Mouse (Mus musculus) urinary bladder, postnatal 10 days (tissue): ENCODE results near the gene Kcnj8.

Source experiments
- DNase-seq: peaks from one replicate; pipeline ENCODE4 v3.0.0; 2022; ENCODE audit warnings: low spot score

Kcnj8 gene

DNA sequence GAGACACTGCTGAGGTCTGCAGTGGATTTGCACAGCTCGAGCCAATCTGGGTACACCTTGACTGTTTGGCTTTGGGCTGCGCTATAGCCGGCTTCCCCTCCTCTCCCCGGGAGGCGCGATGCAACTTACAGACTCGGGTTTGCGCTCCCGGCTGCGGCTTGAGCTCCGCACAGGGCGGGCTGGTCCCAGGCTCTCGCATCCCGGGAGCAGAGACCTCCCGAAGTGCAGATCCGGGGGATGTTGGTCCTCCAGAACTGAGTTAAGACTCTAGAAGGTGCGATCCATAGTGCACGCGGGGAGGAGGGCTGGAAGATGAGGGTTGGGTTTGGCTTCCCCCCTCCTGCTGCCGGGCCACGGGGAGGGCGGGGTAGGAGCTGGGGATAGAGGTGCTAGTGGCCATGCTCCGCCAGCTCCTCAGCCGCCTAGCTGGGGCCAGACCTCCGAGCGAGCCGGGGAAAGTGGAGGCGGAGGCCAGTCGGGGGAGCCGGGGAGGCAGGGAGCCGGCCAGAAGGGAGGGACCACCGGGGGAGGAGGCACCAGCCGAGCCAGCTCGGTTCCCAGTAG lies at the start of gene Kcnj8:
Gene Kcnj8, minus strand, starts transcription at position 560 of the 564 bp plus-strand sequence.
- peak; percentile 55 for DNase-seq

DNA sequence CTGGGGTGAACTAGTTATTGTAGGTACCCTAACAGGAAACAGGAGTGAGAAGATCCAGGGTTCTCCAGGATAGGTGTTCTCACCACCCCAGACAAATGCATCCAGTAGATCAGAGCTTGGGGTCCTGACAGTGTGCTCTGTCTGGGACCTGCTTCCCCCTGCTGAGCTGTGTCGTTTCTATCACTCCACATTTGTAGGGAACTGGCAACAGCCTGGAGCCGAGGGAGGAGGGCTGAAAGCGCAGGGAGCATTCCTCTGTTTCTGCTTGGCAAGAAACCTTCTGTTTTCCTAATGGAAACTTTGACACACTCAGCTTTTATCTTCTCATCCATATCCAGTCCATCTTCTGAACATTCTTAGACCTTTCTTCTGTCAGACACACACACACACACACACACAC lies 45.2 kb upstream of the Kcnj8 start:
- DNase-seq = no peak

DNA sequence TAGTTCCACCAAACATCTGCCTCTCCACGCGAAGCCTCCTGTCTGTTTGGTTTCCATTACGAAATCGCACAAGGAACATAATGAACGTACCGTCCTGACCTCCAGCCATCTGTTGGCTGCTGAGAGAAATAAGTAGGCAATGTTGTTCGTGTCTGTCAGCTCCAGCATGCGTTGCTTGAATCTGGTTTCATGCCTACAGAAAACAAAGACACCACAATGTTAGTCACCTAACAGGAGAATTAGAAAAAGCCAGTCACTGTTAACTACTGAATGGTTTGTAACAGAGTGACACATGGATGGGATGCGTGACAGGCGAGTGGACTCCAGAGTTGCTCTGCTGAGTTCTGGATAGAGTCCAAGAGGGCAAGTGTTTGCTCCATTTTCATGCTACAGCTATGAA lies 42.9 kb upstream of the Kcnj8 start:
- no peak for DNase-seq

DNA sequence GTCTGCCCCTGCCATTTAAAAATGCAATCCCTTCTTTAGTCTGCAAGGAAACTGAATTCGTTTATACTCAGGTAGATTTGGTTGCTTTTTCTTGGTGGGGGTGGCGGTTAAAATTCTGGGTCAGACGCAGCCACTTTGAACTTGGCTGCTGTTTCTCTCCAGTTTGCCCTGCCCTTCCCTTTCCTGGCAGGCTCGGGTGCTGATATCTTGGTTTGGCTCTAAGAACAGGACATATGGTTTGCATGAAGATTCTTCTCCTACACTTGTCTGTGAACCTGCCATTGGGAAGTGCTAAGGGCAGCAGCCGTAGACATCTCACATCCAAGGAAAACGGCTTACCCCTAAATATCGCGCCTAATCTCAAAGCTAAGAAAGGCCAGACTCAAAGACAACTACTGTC lies 41.0 kb upstream of the Kcnj8 start:
- DNase-seq = no peak

DNA sequence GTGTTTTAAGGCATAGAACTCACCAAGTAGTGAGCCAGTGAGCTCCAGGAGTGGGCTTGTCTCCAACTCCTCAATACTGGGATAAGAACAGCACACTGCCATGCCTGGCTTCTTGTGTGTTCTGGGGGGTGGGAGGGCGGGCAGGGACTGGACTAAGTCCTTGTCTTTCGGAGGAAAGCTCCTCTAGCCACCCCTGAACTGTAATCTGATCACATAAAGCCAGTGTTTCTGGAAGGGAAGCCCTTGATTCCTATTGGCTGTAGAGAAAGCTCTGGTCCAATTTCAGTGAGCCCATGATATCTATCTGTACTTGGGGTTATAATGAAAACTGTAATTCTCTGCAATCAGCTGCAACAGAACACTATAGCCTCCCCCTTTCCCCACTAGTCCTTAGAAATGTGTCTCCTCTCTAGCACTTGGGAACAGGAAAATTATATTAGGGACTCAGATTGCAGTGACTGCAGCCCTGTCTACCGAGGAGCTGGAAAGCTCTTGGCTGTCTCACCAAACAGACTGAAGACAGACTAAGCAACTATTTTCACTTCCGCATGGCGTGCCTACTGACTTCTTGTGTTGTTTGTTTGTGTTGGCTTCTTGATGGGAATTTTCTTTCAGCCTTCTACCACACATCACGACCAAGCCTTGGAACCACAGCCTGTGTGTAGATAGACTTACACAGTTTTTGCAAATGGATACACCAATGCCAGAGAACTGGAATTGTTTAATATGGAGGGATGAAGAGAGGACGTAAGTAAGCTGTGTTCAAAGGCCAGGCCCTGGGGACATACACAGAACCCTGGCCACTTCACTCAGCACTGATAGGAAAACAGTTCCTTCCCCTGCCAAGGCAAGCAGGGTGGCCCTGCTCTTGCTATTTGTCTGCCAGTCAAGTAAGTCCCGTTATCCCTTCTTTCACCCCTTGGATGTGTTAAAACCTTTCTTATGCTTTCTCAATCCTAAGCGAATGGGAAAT lies 38.3 kb upstream of the Kcnj8 start:
- no peak for DNase-seq

DNA sequence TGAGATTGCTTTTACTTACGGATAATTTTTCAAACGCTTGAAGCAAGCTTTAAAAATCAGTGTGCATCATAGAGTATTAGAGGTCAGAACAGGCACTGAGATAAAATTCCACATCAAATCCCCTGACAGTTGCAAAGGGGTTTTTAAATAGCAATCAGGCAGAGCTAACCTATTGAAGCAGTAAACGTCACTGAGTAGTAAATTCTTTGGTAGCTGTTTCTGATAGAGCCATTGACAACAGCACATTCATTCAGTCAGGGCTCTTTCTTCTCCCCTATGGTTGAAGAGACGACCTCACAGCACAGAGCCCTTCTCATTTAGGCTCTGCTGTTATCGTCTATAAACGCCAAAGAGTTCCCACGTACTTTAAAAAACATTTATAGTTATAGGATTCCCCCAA lies 35.7 kb upstream of the Kcnj8 start:
- no peak for DNase-seq

DNA sequence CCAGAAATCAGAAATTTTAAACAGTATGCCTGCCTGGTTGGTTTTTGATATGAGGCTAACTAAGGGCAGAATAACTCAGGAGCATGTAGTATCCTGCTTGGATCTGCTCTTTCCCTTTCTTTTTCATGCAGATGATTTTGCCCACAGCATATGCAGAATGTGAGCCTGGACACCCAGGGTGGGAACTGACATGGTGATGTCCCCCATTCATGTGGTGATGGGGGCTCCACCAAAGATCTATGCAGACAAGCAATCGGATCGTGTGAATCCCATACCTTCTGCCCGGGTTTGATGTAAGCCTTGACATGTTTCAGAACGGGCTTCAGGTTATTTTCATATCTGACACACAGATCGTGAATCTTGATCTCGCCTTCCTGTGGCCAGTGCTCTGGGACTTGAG lies 31.4 kb upstream of the Kcnj8 start:
- no peak for DNase-seq

DNA sequence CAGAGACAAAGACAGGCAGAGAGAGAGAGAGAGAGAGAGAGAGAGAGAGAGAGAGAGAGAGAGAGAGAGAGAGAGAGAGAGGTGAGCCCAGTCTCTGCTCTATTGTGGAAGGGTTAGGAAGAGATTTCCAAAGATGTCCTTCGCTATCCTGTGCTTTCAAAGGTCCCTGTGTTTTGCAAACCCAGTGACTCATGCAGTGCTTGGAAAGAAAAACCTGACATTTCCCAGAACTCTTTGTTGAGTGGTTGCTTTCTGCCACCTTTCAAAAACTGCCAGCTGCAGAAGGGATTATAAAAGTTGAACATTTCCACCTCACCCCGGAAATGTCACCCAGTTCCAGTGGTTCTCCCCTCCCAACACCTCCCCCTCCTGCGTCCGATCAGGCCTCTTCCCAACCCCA lies 7.4 kb upstream of the Kcnj8 start:
- no peak for DNase-seq

DNA sequence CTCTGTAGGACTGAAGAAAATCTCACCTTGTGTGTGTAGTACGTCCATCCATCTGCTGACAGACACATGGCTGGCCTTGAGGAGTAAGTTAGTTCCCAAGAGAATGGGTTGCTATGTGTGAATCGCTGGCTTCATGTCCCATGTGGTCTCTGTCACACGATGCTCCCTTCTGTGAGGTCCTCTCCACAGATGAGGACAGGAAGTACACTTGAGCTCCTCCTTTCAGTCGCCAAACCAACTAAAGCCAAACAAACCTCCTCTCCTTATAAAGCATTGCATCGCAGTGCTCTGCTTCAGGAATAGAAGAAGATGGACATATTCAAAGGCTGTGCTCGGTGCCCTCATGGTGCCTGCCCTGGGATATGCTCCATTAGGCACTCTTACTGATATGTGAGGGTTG lies 6.4 kb upstream of the Kcnj8 start:
- no peak for DNase-seq

DNA sequence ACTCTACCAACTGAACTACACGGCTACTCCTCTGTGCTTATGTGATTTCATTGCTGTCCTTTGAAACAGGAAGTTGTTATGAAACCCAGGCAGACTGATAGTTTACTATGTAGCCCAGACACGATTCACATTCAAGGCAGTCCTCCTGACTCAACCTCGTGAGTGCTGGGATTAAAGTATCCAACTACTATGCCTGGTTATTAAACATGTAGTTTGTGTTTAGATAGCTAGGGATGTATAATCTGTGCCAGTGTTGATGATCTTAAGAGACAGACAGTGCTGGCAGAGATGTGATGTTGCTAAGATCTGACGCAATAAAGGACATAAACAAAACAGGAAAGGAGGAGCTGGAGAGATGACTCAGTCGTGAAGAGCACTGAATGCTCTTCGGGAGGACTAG lies 1.5 kb upstream of the Kcnj8 start:
- no peak for DNase-seq

DNA sequence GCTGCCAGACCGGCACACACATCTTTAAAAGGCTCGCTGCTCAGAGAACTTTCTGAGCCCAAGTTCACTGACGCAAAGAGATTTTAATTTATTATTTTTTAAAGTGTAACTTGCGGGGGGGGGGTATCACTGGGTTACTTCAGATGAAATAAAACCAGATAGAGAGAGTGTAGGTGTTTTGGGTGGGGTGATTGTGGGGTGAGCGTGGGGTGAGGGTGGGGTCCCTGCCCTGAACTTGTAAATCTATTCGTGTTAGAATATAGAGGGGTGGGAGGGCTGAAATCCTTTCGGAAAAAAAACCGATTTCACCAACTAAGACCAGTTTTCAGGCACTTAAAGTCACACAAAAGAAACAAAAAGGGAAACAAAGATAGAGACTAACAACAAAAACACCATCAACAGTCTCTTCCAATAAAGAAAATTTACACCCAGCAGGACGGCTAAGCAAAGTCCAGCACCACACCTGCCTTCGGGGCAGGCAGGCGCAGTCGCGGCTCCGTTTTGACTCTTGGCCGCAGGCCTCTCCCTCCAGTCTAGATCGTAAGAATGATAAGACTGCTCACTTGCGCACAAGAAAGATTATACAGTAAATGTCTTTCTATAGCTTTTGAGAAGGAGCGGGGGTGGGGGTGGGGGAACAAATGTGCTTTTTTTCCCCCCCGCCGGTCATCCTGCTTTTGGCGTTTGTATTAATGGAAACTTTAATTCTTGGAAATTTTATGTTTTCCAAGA lies 381 bp upstream of the Kcnj8 start:
- no peak for DNase-seq

DNA sequence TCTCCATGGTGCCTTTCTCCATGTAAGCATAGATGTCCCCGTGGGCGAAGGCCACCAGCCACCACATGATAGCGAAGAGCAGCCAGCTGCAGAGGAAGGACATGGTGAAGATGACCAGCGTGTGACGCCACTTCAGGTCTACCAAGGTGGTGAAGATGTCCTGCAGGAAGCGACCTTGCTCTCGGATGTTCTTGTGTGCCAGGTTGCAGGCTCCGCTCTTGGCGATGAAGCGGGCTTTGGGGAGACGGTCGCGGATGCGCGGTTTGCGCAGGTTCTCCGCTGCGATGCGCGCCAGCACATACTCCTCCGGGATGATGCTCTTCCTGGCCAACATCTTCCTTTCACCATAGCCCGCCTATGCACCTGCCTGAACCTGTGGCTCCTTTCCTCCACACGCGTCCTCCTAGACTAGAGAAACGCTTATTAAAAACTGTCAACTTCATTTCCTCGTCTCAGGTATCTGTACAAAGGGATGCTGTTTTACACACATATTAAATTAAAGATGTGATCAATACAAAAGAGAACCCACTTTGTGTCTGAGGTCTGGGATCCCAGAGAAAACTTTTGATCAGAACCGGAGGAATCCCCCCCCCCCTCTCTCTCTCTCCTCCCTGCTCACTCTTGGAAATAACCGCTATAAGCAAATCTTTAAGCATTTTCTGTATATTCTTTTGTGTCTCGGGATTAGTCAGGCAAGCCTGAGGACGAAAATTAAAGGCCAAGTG lies 1.2 kb downstream of the Kcnj8 start:
- no peak for DNase-seq

DNA sequence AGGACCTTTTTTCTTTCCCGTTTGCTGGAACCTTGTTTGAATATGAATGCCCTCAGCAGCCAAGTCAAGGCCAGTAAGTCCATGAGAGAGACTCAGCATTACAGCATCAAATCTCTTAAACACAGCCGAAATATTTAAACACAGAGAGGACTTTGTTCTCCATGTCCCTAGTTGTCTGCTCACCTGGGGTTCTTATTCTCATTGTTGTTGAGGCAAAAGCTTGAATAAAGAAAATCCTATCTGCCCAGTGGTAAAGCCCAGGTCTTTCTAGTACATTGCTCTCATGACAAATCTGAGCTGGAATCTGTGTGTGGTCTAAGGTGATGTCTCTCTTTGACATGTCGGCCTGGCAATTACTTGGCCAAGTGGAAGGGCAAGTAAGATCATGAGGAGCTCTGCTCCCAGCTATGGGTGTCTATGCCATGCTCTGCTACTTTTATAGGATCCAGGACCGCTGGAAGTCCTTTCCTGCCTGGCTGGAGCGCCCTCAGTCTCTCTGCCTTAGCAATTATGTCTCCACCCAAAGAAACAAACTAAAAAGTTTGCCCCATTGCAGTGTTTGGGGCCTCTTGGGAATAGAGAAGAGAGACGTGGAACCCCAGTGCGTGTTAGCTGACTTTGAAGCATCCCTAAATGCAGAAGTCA lies 2.6 kb downstream of the Kcnj8 start:
- DNase-seq = no peak

DNA sequence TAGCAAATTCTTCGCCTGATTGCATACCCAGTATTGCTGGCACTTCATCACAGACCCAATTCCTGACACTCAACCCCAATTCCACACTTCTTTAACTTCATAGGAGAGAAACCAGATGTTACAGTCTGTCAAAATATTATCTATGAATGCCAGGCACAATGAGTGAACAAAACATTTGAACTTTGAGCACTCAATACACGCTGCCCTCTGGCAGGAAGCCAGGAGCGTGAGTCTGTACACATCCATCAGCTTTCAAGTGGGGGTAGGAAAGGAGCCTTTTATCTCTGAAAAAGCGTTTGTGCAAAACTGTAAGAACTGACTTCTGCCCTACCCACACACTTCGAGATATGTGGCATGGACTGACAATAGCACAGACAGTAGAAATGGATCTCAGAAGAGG lies 4.0 kb downstream of the Kcnj8 start:
- no peak for DNase-seq

DNA sequence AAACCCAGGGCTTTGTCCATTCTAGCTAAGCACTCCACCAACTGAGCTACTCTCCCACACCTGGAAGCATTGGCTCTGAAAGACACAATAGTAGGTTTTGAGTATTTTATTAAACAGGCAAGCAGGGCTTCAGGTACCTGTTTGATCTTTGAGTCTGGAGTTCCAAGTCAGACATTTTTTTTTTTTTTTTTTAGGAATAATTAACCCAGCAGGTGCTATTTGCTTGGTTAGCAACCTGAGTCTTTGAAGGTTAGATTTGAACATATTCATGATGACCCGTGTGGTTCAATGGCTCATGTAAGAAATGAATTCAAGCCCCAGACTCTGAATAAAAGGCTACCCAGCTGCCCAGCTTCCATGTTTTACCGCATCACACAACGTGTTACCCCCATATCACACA lies 6.7 kb downstream of the Kcnj8 start:
- DNase-seq = no peak

DNA sequence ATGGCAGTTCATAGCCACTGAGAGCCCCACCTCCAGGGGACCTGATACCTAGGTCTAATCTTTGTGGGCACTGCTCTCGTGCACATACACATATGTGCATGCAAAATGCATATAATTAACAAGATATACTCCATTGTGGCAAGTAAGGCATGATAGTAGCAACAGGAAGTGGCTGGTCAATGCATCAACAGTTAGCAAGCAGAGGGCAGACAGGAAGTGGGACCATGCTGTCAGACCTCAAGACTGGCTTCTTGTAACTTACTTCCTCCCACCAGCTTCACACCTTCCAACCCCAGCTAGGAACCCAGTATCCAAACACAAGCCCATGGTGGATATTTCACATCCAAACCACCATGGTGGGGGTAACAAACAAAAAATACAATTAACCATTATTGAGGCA lies 10.3 kb downstream of the Kcnj8 start:
- DNase-seq = no peak

DNA sequence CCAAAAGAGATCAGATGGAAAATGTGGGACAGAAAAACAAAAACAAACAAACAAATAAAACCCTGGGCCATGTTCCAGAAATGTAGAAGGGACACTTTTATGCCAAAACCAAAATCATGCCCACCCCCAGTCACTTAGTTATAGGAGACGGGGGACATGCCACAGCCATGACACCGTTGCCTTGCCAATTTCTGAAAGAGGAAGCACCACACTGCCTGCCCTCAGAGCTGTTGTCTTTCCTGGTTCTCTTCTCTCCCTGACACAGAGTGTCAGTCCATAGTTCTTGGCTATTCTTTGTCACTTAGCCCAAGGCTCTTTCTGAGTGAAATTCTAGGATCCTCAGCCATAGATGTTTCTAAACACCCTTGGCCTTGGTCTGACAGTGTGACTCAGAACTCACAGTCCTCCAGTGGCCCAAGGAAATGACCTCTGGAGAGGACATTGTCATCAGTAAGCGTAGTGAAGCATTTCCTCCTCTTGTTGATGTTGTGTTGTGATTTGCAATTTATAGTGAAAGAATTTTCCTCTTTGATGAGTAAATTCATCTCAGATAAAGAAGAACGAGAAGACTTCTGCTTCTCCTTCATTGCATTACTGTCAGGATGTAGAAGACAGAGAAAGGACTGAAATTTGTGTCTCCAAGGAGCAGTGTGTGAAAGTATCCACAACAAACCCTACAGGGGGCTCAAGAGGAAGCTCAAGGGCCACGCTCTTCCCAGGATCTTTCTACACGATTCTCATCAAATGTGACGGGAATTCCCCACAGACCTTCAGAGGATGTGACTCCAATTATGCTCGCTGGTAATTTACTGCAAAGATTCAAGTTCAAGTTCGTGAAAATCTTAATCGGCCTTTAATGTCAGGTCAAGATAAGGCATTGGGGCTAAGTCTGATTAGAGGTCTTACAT lies 12.4 kb downstream of the Kcnj8 start:
- DNase-seq = no peak

DNA sequence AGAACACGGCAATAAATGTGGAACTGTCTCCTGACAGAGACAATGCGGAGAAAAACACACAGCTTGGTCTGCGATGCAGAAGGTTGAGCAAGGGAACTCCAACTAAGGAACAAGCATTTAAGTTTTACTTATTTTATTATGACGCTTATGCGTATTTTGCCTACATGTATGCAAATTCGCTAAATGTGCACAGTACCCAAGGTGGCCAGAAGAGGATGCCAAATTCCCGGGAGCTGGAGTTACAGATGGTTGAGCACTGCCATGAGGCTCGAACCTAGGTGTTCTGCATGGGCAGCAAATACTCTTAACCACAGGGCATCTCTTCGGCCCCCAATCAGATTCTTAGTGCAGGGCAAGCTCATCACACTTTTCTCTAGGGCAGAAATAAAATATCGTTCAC lies 13.3 kb downstream of the Kcnj8 start:
- no peak for DNase-seq

DNA sequence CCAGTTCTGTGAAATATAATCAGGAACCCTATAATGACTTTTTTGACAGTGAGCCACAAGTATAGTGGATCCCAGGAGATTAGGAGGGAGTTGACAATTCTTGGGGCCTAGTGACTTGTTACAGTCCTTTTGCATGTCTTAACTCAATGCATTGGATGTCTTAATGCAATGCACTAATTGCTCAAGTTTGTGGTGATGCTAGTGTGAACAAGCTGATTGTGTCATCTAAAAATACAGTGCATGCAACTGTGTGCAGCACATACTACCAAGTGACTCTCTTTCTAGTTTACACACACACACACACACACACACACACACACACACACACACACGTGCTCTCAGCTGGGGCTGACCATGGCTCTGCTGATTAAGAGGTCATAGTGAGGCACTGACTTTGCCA lies 15.4 kb downstream of the Kcnj8 start:
- no peak for DNase-seq

DNA sequence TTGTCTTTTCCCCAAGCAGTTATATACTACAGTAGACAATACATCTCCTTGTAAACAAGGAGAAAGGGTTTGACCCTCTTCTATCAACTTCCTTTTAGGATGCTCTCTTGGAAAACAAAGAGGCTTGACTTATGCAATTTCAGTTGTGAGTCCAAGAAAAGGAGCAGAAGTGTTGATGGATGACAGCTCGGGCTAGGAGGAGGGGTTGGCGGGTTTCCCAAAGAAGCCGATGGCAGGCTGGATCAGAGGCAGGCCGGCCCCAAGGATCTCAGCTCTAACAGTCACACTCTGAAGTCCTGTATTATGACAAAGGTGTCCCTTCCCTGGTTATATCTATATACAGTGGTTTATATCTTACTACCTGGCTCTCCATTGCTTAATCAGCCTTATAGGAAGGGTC lies 19.9 kb downstream of the Kcnj8 start:
- no peak for DNase-seq

DNA sequence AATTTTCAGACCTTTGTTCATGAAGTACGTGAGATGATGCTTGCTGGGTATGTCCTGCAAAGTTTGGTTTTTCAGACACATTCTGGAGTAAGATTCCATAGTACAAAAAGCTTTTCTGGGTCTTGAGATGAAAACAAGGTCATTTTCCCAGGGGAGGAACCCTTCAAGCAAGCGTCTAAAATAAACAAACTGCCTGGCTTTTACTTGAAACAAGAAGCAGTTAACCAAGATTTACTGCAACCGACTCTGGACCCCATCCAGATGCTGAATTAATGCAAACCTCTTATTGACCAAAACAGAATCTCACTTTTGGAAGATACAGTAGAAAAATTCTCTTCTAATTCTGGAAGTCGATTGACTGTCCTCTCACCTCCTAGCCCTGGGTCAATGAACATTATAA lies 20.5 kb downstream of the Kcnj8 start:
- no peak for DNase-seq
